Mouse (Mus musculus) left cerebral cortex, postnatal 4 days (tissue): ENCODE data around the gene Unc45b. TPM values are rescaled to one million over a fixed set of nuclear protein-coding genes. Genes with fewer than 3 reads are reported as not detected.
"Not testable (repeated sequence)": the region's sequence is repeated elsewhere in the genome, so short reads cannot be mapped to it uniquely, and the experiment has no call there.

Experiments used
- DNase-seq: peaks from one replicate; pipeline ENCODE4 v3.0.0-alpha.2; 2022
- intact Hi-C: fragments of 180-260 bp; cut with DNase I; formaldehyde crosslinking; loops from one replicate; pipeline ENCODE4 v1.15.1; 2025
- microRNA-seq: library from miRNA; unstranded; fragments of <30 nt; microRNA quantifications from one replicate; pipeline ENCODE4 v1.2.0, GENCODE M21; 2022
- total RNA-seq, 2 experiments: library from RNA; stranded (reverse); gene quantifications; 2 replicates each; pipeline ENCODE4 v1.2.3; 2021

Unc45b gene
- total RNA-seq, 2 experiments from 2014 or later = 4.2 to 4.8 TPM

- no peak for DNase-seq
- intact Hi-C loops = no loop called here
Observed at GRCm38 (mm10) chr11:82987621-82988020, 77.3 kb downstream of the Unc45b start.

GRCm38 (mm10) chr11:82989357-82989756 lies 79.0 kb downstream of the Unc45b start:
- no peak for DNase-seq
- intact Hi-C loops = no loop called here

DNA sequence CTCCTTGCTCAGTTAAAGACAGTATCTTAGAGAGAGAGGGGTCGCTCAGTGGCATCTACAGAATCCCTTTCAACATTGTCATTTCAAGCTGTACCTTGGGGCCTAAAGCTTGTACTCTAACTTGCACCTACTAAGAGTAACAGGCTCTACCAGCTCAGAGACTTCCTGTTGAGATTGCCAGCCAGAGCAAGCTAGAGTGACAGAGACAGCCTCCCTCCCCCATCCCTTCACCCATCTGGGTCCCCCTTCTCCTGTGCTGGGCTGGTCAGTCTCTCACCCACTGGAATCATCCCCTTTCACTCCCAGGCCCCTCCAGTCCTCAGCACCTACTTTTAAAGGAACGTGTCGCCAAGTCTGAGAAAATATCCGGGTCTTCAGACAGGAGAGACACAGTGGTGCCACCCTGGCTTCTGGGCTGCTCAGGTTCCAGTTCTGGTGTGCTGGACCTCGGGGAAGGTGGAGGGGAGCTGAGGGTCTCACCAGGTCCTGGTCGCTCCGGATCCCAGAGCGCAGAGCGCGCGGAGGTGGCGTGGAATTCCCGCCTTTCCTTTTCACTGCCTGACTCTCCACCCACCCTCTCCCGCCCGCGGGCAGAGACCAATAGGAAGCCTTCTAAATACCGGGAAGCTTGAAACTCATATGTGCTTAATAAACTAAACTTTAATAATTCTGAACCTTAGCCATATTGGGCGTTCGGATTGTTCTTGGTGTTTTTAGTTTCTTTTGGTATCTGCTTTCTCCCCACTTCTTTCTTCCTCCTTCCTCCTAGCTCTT lies 80.4 kb downstream of the Unc45b start:
- intact Hi-C loops = not testable (repeated sequence)
- peak; percentile 25 for DNase-seq

GRCm38 (mm10) chr11:82991469-82992166 lies 81.3 kb downstream of the Unc45b start, which contains the start of gene Slfn9:
Gene Slfn9 (minus strand): TSS chr11:82991830.
- intact Hi-C loops = no loop called here
- DNase-seq = peak; percentile 66

Small RNA genes lying within 50 kb of the gene (microRNA-seq; reads per million reads assigned to microRNA genes)
- not detected for gene Mir7679

Other genes starting within 250 kb of the Unc45b start
- gene Cct6b, start 146.2 kb upstream of the Unc45b start, total RNA-seq = under 1 TPM; 0.28 to 0.32 TPM
- 10 to 100 TPM; 15.1 to 15.5 TPM for gene Zfp830, start 146.2 kb upstream of the Unc45b start, total RNA-seq
- gene Lig3, start 129.4 kb upstream of the Unc45b start, total RNA-seq = 10 to 100 TPM; 41.4 to 43.5 TPM
- 1 to 10 TPM; 2.7 to 3.0 TPM for gene Rffl, start 39.3 kb upstream of the Unc45b start, total RNA-seq
- 10 to 100 TPM; 12.1 to 12.5 TPM for gene Rad51d, start 19.9 kb upstream of the Unc45b start, total RNA-seq
- not detected for gene Fndc8, start 18.4 kb upstream of the Unc45b start, total RNA-seq
- 10 to 100 TPM; 50.0 to 51.3 TPM for gene Nle1, start 2.1 kb upstream of the Unc45b start, total RNA-seq
- 1 to 10 TPM; 2.6 to 4.2 TPM for gene Slfn5, start 40.8 kb downstream of the Unc45b start, total RNA-seq
- gene Slfn9, start 81.3 kb downstream of the Unc45b start, total RNA-seq = 1 to 10 TPM; 1.2 to 1.8 TPM
- gene Slfn8, start 110.3 kb downstream of the Unc45b start, total RNA-seq = under 1 TPM in 1 of 2 experiments, not detected in 1; 0.12 TPM
- gene Slfn2, start 154.6 kb downstream of the Unc45b start, total RNA-seq = under 1 TPM; 0.42 to 0.68 TPM
- not detected for gene Slfn1, start 206.3 kb downstream of the Unc45b start, total RNA-seq